Mouse (Mus musculus) adrenal gland, adult 18-20 months (tissue): ENCODE measurements around the gene Fam24b. TPM values are rescaled to one million over a fixed set of nuclear protein-coding genes. Genes with fewer than 3 reads are reported as not detected.

Source experiments
- DNase-seq, 2 experiments: peaks; one replicate each; pipeline ENCODE4 v3.0.0; 2021 to 2022; ENCODE audit warnings: low spot score in 2 of 2
- long read RNA-seq, 2 experiments: library from polyadenylated mRNA; stranded (forward); transcript quantifications; one replicate each; pipeline ENCODE4 v2.0.0; 2021
- total RNA-seq, 2 experiments: library from RNA; stranded (reverse); gene quantifications; 1 replicate in 1 of 2; 2 replicates in 1 of 2; pipeline ENCODE4 v1.2.3; 2021

Gene Fam24b
- total RNA-seq: not detected
- long read RNA-seq, experiment 1: 0 reads
- long read RNA-seq, experiment 2: 0 reads

GRCm38 (mm10) chr7:131329416-131329815 is at the start of gene Fam24b:
Gene Fam24b, minus strand, starts transcription at chr7:131329516.
- no peak for DNase-seq

DNA sequence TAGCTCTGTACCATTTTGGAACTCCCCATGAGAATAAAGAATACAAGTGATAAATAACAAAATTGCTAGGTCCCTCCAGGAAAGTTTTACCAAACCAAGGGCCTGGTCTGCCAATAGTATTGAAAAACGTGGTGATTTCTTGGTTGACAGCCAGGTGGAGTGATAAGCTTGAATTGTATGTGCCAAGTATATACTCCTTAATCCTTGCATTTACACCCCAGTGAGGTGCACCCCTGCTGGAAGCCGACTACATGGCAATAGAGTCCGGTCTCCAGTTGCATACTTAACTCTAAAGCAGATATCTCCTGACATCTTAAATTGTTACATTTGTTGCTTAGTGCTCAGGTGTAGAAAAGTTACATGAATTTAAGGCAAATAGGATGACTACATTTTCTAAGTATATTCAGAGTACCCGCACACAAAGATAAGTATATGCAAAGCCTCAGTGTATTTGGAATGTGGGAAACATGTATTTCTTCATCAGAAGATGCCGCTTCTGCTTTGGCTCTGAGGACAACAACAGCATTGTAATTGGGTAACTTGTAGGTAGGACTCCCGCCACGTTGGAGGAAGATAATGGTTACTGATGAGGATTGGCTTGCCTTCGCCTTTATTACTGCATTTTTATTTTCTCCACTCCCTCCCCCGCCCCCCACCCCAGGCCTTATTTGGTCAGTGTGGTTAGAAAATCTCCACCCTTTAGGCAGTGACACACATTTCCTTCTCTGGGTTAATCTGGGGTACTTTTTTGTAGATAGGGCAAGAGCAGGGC is 42.8 kb upstream of the Fam24b start:
- DNase-seq: no peak

GRCm38 (mm10) chr7:131371470-131371860 is 42.1 kb upstream of the Fam24b start:
- no peak for DNase-seq

- DNase-seq: peak; percentile 89 to 91
These were observed 41.5 kb upstream of the Fam24b start, which contains the start of gene Pstk for GRCm38 (mm10) chr7:131370648-131371469. Gene Pstk, plus strand, starts transcription at chr7:131371141.

- no peak for DNase-seq
These were observed 34.8 kb upstream of the Fam24b start for GRCm38 (mm10) chr7:131364131-131364530.

GRCm38 (mm10) chr7:131362615-131363300 is 33.4 kb upstream of the Fam24b start, which contains the start of gene 2310057M21Rik:
Gene 2310057M21Rik, minus strand, starts transcription at chr7:131362759.
- DNase-seq: peak; percentile 88

GRCm38 (mm10) chr7:131362269-131362614 is 32.9 kb upstream of the Fam24b start:
- no peak for DNase-seq

DNA sequence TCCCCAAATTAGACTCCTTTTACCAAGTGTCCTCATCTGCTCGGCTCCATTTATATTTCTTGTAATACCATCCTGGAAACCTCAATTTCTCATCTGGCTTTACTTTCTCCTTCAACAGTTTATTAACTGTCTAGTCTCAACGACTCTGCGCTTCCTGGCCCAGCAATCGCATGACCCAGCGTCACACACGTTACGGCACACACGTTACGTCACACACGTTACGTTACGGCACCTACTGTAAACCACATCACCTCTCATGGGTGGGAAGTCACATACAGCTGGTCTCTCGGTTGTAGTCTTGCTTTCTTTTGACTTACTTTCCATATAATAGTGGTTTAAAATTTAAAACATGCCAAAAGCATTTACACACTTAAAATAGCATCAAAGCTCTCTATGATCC is 26.8 kb upstream of the Fam24b start:
- no peak for DNase-seq

DNA sequence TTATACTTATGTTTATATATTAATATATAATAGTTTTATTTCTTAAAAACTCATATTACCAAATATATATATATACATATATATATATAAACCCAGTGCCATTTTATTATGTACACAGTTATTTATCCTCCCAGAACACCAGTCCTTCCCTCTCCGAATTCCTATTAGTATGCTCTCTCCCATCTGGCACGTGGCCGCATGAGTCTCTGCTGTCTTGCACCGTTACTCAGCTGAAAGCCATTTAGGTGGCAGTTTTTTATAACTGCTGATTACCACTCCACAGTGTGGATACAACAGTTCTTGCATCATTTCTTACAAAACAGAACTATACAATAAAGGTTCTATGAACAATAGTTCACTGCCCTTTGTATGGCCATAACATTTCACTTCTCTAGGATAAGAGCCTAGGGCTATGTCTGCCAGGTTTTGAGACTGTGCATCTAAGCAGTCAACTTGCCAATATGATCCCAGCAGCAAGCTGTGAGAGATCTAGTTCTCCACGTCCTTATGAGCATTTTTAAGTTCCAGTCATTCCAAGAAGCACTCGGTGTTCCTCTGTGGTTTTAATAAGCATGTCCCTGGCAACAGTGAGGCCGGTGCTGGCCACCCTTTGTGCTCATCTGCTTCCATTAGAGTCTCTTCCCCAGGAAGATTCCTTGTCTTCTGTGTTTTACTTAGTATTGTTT is 16.7 kb upstream of the Fam24b start:
- no peak for DNase-seq

DNA sequence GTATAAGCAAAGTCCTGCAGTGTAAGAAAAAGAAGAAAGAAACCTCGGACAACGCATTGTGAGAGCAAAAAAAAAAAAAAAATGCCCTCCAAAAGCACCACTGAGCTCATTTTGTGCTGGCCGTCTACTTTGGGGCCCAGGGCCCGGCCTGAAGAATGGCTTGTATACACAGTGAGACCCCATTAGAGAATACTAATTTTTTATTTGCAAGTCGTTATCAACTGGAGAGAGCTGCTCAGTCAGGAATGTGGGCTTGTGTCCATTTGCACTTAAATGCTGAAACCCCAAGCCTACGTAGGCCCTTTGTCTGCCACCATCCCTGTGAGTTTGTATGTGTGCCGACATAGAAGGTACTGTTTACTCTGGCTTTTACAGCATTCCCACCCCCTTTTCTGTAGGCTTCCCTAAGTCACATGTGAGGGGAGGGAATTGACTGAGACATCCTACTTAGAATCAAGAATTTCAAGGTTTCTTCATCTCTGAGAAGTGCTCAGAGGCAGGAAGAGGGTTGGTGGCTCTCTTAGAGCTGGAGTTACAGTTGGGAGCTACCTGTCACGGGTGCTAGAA is 8.3 kb upstream of the Fam24b start:
- DNase-seq: no peak

GRCm38 (mm10) chr7:131333564-131333963 is 4.2 kb upstream of the Fam24b start, which contains the start of gene Fam24a:
Gene Fam24a, plus strand, starts transcription at chr7:131333864.
- no peak for DNase-seq

- DNase-seq: no peak
These were observed 2.4 kb upstream of the Fam24b start for GRCm38 (mm10) chr7:131331688-131332087.

DNA sequence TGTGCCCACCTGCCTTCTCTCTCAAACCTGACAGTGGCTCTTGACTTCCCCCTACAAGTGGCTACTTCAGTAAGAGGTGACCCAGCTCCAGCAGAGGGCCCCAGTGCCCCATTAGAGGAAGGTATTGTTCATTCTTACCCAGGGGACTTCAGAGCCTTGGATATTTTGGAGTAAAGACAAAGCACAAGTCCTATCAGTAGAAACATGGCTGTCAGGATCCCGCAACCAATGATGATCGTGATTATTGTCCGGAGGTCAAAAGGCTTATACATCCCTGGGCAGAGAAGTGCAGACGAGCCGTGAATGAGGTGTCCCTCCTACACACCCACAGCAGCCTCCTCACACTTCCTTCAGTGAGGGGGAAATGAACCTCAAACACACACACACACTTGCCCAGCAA is 2.3 kb downstream of the Fam24b start:
- DNase-seq: no peak

DNA sequence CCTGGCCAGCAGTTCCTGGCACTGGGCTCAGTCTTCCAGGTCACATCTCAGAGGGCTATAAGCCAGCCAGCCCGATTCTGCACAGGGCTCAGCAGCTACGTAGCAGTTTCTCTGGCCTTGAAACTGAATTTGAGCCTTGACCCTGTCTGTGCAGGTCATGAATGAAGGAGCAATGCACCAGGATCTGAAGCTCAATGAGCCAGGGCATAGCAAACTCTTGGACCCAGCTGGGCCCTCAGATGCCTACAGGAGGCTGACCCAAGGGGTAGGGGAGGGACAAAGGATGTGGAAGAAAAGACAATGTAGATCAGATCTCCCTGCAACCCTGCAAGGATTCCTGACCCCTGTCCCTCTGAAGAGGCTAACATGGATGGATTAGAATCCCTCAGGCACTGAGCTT is 7.1 kb downstream of the Fam24b start, which contains the start of gene Cuzd1:
Gene Cuzd1, minus strand, starts transcription at position 101 of the 400 bp plus-strand sequence.
- no peak for DNase-seq

DNA sequence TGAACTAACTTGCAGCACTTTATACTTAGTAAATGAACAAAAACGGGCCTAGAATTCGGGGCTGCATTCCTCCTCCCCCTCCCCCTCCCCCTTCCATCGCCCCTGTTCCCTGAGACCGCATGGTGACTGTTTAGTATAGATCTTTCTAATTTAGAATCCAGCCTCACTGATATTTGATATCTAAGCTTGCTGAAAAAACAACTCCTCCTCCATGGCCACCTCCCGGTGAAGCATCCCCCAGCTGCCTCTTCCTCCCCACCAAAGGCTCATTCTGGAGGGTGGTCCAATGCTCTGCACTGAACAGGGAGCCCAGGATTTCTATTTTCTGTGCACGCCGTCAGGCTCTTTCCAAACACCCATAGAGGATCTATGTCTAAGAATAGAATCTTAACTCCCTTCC is 11.0 kb downstream of the Fam24b start:
- DNase-seq: no peak

- DNase-seq: no peak
These were observed 11.7 kb downstream of the Fam24b start for GRCm38 (mm10) chr7:131317587-131317986.

- DNase-seq: no peak
These were observed 14.8 kb downstream of the Fam24b start for GRCm38 (mm10) chr7:131314493-131314892.

DNA sequence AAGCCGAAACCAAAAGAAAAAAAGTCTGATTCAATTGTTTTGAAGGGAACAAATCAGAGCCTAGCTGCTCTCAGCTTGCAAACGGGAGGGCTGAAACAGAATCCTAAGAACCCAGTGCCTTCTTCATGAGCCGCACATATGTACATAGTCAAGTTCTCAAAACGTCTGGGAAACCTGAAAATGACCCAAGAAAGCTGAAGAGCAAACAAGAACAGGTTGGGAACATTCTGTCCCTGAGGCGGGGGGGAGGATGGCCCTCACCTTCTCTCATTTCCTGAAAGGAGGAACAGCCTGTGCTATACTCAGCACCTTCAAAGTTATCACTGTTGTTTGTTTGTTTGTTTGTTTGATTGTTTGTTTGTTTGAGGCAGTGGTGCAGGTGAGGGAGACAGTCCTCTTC is 22.6 kb downstream of the Fam24b start:
- no peak for DNase-seq

DNA sequence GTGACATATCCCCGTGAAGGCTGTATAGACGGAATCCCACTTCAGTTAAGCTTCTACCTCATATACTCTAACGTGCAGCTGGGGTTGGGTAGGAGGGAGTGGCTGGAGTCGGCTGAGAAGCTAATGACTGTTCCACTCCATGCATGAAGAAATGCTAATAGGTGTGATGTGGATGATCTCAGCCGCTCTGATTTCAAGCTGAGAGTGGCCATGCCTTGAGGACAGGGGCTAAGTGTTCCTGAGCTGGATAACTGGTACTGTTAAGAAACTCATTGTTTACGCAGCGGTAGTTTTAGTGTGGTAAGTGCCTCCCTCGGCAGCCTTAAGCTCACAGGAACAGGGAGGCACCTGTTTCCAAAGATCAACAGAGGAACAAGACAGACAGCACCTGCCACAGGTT is 26.0 kb downstream of the Fam24b start:
- DNase-seq: no peak

GRCm38 (mm10) chr7:131297151-131297550 is 32.2 kb downstream of the Fam24b start:
- DNase-seq: no peak
